Mouse (Mus musculus): ENCODE measurements at regions not wholly inside any gene's neighbourhood (a gene's known extent, or its start where the extent isn't known, plus 50 kb on each side); places are given as distances from the start of the nearest gene placed in this dataset.

- no peak for DNase-seq (ENCODE audit: low spot score in 2 of 2)
These were observed 93.7 kb upstream of the Dlx2 start for GRCm38 (mm10) chr2:71640251-71640650.

- DNase-seq (ENCODE audit: low spot score in 2 of 2), result no peak
These were observed 97.5 kb upstream of the Dlx2 start for GRCm38 (mm10) chr2:71644038-71644470.

GRCm38 (mm10) chr2:71647914-71648497, 97.4 kb upstream of the Itga6 start:
- DNase-seq (ENCODE audit: low spot score in 2 of 2), result no peak

- no peak for DNase-seq (ENCODE audit: low spot score in 2 of 2)
These were observed 93.8 kb upstream of the Itga6 start for GRCm38 (mm10) chr2:71651662-71652061.

- DNase-seq (ENCODE audit: low spot score in 2 of 2), result no peak
These were observed 93.1 kb upstream of the Itga6 start for GRCm38 (mm10) chr2:71652261-71652801.

GRCm38 (mm10) chr2:71654817-71655503, 90.5 kb upstream of the Itga6 start:
- no peak for DNase-seq (ENCODE audit: low spot score in 2 of 2)

GRCm38 (mm10) chr2:71655504-71656390, 89.7 kb upstream of the Itga6 start:
- peak in 1 of 2 experiments; percentile 67 for DNase-seq (ENCODE audit: low spot score in 2 of 2)

- no peak for DNase-seq (ENCODE audit: low spot score in 2 of 2)
These were observed 88.7 kb upstream of the Itga6 start for GRCm38 (mm10) chr2:71656611-71657244.

GRCm38 (mm10) chr2:71661438-71661837, 84.0 kb upstream of the Itga6 start:
- no peak for DNase-seq (ENCODE audit: low spot score in 2 of 2)

- peak in 1 of 2 experiments; percentile 18 for DNase-seq (ENCODE audit: low spot score in 2 of 2)
These were observed 83.4 kb upstream of the Itga6 start for GRCm38 (mm10) chr2:71661986-71662385.

- DNase-seq (ENCODE audit: low spot score in 2 of 2), result no peak
These were observed 82.0 kb upstream of the Itga6 start for GRCm38 (mm10) chr2:71663453-71663852.

GRCm38 (mm10) chr2:71666927-71667326, 78.5 kb upstream of the Itga6 start:
- no peak for DNase-seq (ENCODE audit: low spot score in 2 of 2)

GRCm38 (mm10) chr2:71667746-71668145, 77.7 kb upstream of the Itga6 start:
- no peak for DNase-seq (ENCODE audit: low spot score in 2 of 2)

GRCm38 (mm10) chr2:71670228-71670790, 75.1 kb upstream of the Itga6 start:
- DNase-seq (ENCODE audit: low spot score in 2 of 2), result no peak

- no peak for DNase-seq (ENCODE audit: low spot score in 2 of 2)
These were observed 74.5 kb upstream of the Itga6 start for GRCm38 (mm10) chr2:71670882-71671281.

- no peak for DNase-seq (ENCODE audit: low spot score in 2 of 2)
These were observed 72.1 kb upstream of the Itga6 start for GRCm38 (mm10) chr2:71673087-71673920.

- no peak for DNase-seq (ENCODE audit: low spot score in 2 of 2)
These were observed 64.7 kb upstream of the Itga6 start for GRCm38 (mm10) chr2:71680746-71681145.

GRCm38 (mm10) chr2:71681148-71681547, 64.3 kb upstream of the Itga6 start:
- DNase-seq (ENCODE audit: low spot score in 2 of 2), result no peak

- no peak for DNase-seq (ENCODE audit: low spot score in 2 of 2)
These were observed 62.0 kb upstream of the Itga6 start for GRCm38 (mm10) chr2:71683375-71683774.

- DNase-seq (ENCODE audit: low spot score in 2 of 2), result no peak
These were observed 60.2 kb upstream of the Itga6 start for GRCm38 (mm10) chr2:71685239-71685638.

GRCm38 (mm10) chr2:71689041-71689440, 56.4 kb upstream of the Itga6 start:
- DNase-seq (ENCODE audit: low spot score in 2 of 2), result no peak

Measured in spleen, postnatal 4 days (tissue).